7 mouse cellular contexts compared by ENCODE assay signal in the genomic region with DNA sequence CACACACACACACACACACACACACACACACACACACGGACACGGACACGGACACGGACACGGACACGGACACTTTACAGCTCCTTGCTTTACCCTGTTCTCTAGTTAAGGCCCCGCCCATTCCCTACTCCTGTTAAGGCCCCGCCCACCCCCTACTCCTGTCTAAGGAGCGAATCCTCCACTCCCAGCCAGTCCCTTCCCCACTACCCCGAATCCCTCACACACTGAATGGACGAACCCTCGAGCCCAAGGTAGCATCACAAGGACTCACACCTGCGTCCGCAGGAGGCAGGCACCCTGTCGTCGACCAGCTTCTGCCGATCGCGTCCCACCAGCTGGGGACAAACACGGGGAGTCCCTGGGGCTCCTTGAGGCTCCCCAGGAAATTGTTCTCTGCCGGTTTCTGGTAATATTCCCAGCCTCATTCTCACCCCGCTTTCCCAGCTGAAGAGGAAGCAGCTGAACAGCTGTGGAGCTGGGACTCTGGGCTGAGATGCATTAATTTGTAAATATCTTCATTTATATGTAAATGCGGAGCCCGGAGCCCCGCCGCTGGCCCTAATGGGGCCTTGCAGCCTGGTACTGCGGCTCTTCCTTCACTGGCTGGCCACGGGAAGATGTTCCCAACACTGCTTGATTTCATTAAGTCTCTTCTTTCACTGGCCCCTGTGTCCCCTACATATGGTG.
A peak's percentile ranks its signal among the peaks of the same experiment; 100 is the strongest.
DNase-seq lines count a peak whose midpoint lies in the region; ATAC-seq and TF ChIP-seq lines count a peak whose summit lies in the region.

No protein-coding gene starts in this region.

- TF ChIP-seq CTCF in lung, postnatal 0 days (IDR thresholded peaks at IDR 0.05): no peak
- TF ChIP-seq CTCF in cerebellum, adult 2 months (IDR thresholded peaks at IDR 0.05; ENCODE audit: borderline replicate concordance, insufficient read depth, low read depth, low read length): no peak

- DNase-seq in lung, postnatal 0 days (ENCODE audit: low spot score): peak; percentile 44
- no peak for DNase-seq in lung, postnatal 14 days
- DNase-seq in forebrain, embryonic 14.5 days (ENCODE audit: low spot score): peak; percentile 85
- DNase-seq in lung, postnatal 36 days: peak; percentile 18
- DNase-seq in right cerebral cortex, postnatal 36 days (ENCODE audit: low spot score in 2 of 2): no peak
- no peak for DNase-seq in cerebellum, adult 2 months
- no peak for DNase-seq in spleen, adult 18-20 months

- no peak for TF ChIP-seq POLR2A in cerebellum, adult 2 months (IDR thresholded peaks at IDR 0.05; ENCODE audit: borderline replicate concordance, insufficient read depth, low read length)

- no peak for TF ChIP-seq EP300 in lung, postnatal 0 days (IDR thresholded peaks at IDR 0.05)

- ATAC-seq in lung, postnatal 0 days: no peak
- peak; percentile 79 for ATAC-seq in forebrain, embryonic 14.5 days

- no peaks in the 10 kb centered on the region for H3K9me3 ChIP-seq in lung, postnatal 0 days (ENCODE audit: low read length)
- no peaks in the 10 kb centered on the region for H3K9me3 ChIP-seq in forebrain, embryonic 14.5 days (replicated peaks; ENCODE audit: control insufficient read depth, low read length)

- H3K27me3 ChIP-seq in lung, postnatal 0 days (replicated peaks; ENCODE audit: insufficient read depth, low read length): no peaks in the 10 kb centered on the region
- H3K27me3 ChIP-seq in forebrain, embryonic 14.5 days (replicated peaks; ENCODE audit: control insufficient read depth, insufficient read depth, low read length): no peaks in the 10 kb centered on the region
- no peaks in the 10 kb centered on the region for H3K27me3 ChIP-seq in cerebellum, adult 2 months (ENCODE audit: control insufficient read depth, insufficient read depth, low read length)

- no peaks in the 10 kb centered on the region for H3K36me3 ChIP-seq in lung, postnatal 0 days (ENCODE audit: insufficient read depth, low read length)
- no peaks in the 10 kb centered on the region for H3K36me3 ChIP-seq in forebrain, embryonic 14.5 days (ENCODE audit: control insufficient read depth, insufficient read depth, low read length)

- H3K4me1 ChIP-seq in lung, postnatal 0 days (ENCODE audit: insufficient read depth, low read depth, low read length): no peaks in the 10 kb centered on the region
- H3K4me1 ChIP-seq in forebrain, embryonic 14.5 days (ENCODE audit: control insufficient read depth, insufficient read depth, low read length): peaks cover 26% of the 10 kb centered on the region
- H3K4me1 ChIP-seq in cerebellum, adult 2 months (ENCODE audit: control insufficient read depth, insufficient read depth, low read length): peaks cover 43% of the 10 kb centered on the region

- H3K4me3 ChIP-seq in lung, postnatal 0 days (ENCODE audit: low read depth, low read length): no peak overlapping the region
- peak overlapping the region; percentile 16; the same call in 1 of the 2 replicates for H3K4me3 ChIP-seq in forebrain, embryonic 14.5 days (ENCODE audit: low read depth, low read length)
- H3K4me3 ChIP-seq in cerebellum, adult 2 months (replicated peaks; ENCODE audit: insufficient read depth, low read depth, low read length): no peak overlapping the region

- H3K4me2 ChIP-seq in lung, postnatal 0 days (replicated peaks; ENCODE audit: low read depth, low read length): peak overlapping the region; percentile 25; the same call in 1 of the 2 replicates
- peak overlapping the region; percentile 43 for H3K4me2 ChIP-seq in forebrain, embryonic 14.5 days (ENCODE audit: low read length)

- no peak overlapping the region for H3K27ac ChIP-seq in lung, postnatal 0 days (ENCODE audit: low read length)
- H3K27ac ChIP-seq in forebrain, embryonic 14.5 days (ENCODE audit: low read depth, low read length): peak overlapping the region; percentile 78
- no peak overlapping the region for H3K27ac ChIP-seq in cerebellum, adult 2 months (ENCODE audit: insufficient read depth, low read length)

- no peak overlapping the region for H3K9ac ChIP-seq in lung, postnatal 0 days (replicated peaks; ENCODE audit: low read depth)
- H3K9ac ChIP-seq in forebrain, embryonic 14.5 days (ENCODE audit: low read length): no peak overlapping the region

- 4% methylated on average over 28 of the region's 28 CpGs for WGBS in lung, postnatal 0 days
- under 1% methylated on average over 28 of the region's 28 CpGs for WGBS in forebrain, embryonic 14.5 days
- WGBS in cerebellum, adult 2 months: 62% methylated on average over 28 of the region's 28 CpGs

Comparison
In these comparisons a context has a peak if more than half of its experiments do, and no peak if none do; other contexts are left out.
1. DNase-seq: peak in lung, postnatal 0 days (single experiment), forebrain, embryonic 14.5 days (single experiment) and lung, postnatal 36 days (single experiment); none in lung, postnatal 14 days (single experiment), right cerebral cortex, postnatal 36 days (0 of 2), cerebellum, adult 2 months (0 of 2) and spleen, adult 18-20 months (0 of 2).